Mouse (Mus musculus) lung, postnatal 0 days (tissue): ENCODE results near the gene Chmp3. TPM values are rescaled to one million over a fixed set of nuclear protein-coding genes. Genes with fewer than 3 reads are reported as not detected.

Experiments
- ATAC-seq: fragments of 200-750 bp; cut with Nextera tagmentation; 2 replicates; pipeline ENCODE4 v1.8.0; 2017; ENCODE audit warnings: moderate library complexity
- DNase-seq: peaks from one replicate; pipeline ENCODE4 v3.0.0-alpha.2; 2016; ENCODE audit warnings: low spot score
- H3K27ac ChIP-seq: fragments of 300-500 bp; sonication (generic); 2 replicates; pipeline ENCODE4 v1.5.1; 2014; ENCODE audit warnings: antibody characterized with exemption, mild to moderate bottlenecking, low read length, mixed read lengths
- H3K27me3 ChIP-seq: fragments of 300-500 bp; sonication (generic); replicated peaks from 2 replicates; pipeline ENCODE4 v1.6.1; 2014; ENCODE audit warnings: low read length, mixed read lengths; ENCODE audit not compliant: insufficient read depth
- H3K36me3 ChIP-seq: fragments of 300-500 bp; sonication (generic); 2 replicates; pipeline ENCODE4 v1.6.1; 2014; ENCODE audit warnings: low read length, mixed read lengths; ENCODE audit not compliant: insufficient read depth
- H3K4me1 ChIP-seq: fragments of 300-500 bp; sonication (generic); 2 replicates; pipeline ENCODE4 v1.6.1; 2014; ENCODE audit warnings: antibody characterized with exemption, low read depth, low read length, mixed read lengths; ENCODE audit not compliant: insufficient read depth
- H3K4me2 ChIP-seq: fragments of 300-500 bp; sonication (generic); replicated peaks from 2 replicates; pipeline ENCODE4 v1.6.1; 2014; ENCODE audit warnings: low read depth, mild to moderate bottlenecking, low read length, moderate library complexity, mixed read lengths
- H3K4me3 ChIP-seq: fragments of 300-500 bp; sonication (generic); 2 replicates; pipeline ENCODE4 v1.5.1; 2014; ENCODE audit warnings: low read depth, low read length
- H3K9ac ChIP-seq: fragments of 300-500 bp; sonication (generic); replicated peaks from 2 replicates; pipeline ENCODE4 v1.6.1; 2014; ENCODE audit warnings: low read depth, mild to moderate bottlenecking
- H3K9me3 ChIP-seq: fragments of 300-500 bp; sonication (generic); 2 replicates; pipeline ENCODE4 v1.6.1; 2016; ENCODE audit warnings: low read length, mixed read lengths
- CTCF ChIP-seq: IDR thresholded peaks from 2 replicates; pipeline ENCODE4 v1.5.1; 2016; ENCODE audit warnings: antibody characterized with exemption, mild to moderate bottlenecking
- EP300 ChIP-seq: IDR thresholded peaks from 2 replicates; pipeline ENCODE4 v1.6.1; 2016; ENCODE audit warnings: antibody characterized with exemption, mild to moderate bottlenecking, control low read depth
- WGBS: fragments of 180-500 bp; shearing (Covaris S2); extraction: QIAGEN DNeasy Blood & Tissue Kit; methylation state at CpG from one replicate; pipeline ENCODE4 v1.1.7; 2014; 5-methylcytosine and 5-hydroxymethylcytosine counted together
- polyA plus RNA-seq: library from polyadenylated mRNA; unstranded; fragments of >200 nt; fragmentation: Nextera tagmentation; extraction: Ambion mirVana; gene quantifications from 2 replicates; pipeline ENCODE4 v1.2.1, GENCODE M21; 2015

Chmp3 gene
- polyA plus RNA-seq, 1 experiment from 2014 or later = 83.4 TPM

DNA sequence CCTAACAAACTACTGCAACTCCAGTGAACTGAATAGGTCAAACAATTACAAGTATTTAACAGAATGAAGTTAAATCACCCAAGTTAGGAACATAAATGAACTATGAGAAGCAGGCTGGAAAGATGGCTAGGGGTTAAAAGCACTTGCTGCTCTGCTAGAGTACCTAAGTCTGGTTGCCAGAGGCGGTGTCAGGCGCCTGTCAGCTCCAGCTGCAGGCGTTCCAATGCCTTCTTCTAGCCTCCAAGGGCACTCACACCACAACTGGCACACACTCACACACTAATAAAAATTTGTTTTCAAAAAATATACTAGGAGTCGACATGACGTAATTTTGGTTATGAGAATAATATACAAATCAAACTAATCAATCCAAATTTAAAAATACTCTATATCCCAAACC, 78.0 kb downstream of the Chmp3 start:
- no peaks in the 10 kb centered on the region for H3K27me3 ChIP-seq
- no peak overlapping the region for H3K27ac ChIP-seq
- H3K36me3 ChIP-seq = peaks cover 39% of the 10 kb centered on the region
- H3K4me3 ChIP-seq = no peak overlapping the region
- ATAC-seq (no peak), DNase-seq (no peak)
- WGBS = 72% methylated on average over 5 of the region's 5 CpGs
- H3K9ac ChIP-seq = no peak overlapping the region
- no peaks in the 10 kb centered on the region; the same call in 1 of the 2 replicates for H3K4me1 ChIP-seq
- H3K4me2 ChIP-seq = no peak overlapping the region
- no peaks in the 10 kb centered on the region for H3K9me3 ChIP-seq
- TF ChIP-seq CTCF (no peak), EP300 (no peak)

DNA sequence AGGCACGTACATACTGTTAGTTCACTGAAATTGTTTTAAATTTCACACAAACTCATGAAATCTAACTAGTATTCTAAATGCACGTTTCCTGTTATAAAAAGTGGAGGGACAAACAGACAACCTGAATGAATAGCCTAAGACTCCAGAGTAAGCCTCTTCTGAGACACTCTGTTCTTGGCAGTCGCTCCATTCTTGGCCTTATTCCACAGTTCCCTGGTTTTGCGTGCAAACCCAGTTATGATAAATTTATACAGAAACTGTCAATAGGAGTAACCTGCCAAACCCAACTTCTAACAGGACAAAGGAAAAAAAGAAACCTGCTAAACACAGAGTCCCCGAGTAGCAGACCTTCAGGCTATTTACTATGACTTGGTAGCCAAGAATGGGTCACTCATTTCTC, 78.4 kb downstream of the Chmp3 start:
- no peak overlapping the region for H3K4me3 ChIP-seq
- H3K4me1 ChIP-seq = no peaks in the 10 kb centered on the region; the same call in 1 of the 2 replicates
- H3K27me3 ChIP-seq = no peaks in the 10 kb centered on the region
- H3K9me3 ChIP-seq = no peaks in the 10 kb centered on the region
- no peak overlapping the region for H3K9ac ChIP-seq
- H3K36me3 ChIP-seq = peaks cover 39% of the 10 kb centered on the region
- H3K27ac ChIP-seq = peak overlapping the region; percentile 14; the same call in 1 of the 2 replicates
- peak; percentile 29 for DNase-seq
- ATAC-seq = no peak
- 46% methylated on average over 5 of the region's 5 CpGs for WGBS
- H3K4me2 ChIP-seq = no peak overlapping the region
- TF ChIP-seq EP300 (no peak), CTCF (no peak)

DNA sequence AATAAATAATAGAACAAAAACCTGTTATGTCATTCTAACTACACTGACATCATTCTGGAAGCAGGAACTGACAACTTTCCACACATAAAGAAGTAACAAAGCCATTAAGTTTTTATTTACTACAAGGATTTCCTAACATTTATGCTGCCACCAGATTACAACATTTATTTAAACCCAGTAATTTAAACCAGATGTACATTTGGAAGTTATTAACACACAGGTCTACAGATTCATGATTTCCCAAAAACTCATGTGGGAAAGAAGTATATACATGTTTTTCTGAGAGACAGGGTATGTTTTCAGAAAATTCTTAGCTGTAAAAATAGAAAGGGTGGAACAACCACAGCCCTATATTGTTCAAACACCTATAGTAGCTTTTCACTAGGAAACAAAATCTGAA, 81.1 kb downstream of the Chmp3 start:
- Histone ChIP-seq H3K4me2 (no peak overlapping the region), H3K27me3 (no peaks in the 10 kb centered on the region), H3K27ac (no peak overlapping the region), H3K4me1 (no peaks in the 10 kb centered on the region; the same call in 1 of the 2 replicates), H3K9me3 (no peaks in the 10 kb centered on the region), H3K36me3 (peaks cover 27% of the 10 kb centered on the region), H3K9ac (no peak overlapping the region), H3K4me3 (no peak overlapping the region)
- DNase-seq (no peak), ATAC-seq (no peak)
- TF ChIP-seq CTCF = no peak
- TF ChIP-seq EP300 = no peak

DNA sequence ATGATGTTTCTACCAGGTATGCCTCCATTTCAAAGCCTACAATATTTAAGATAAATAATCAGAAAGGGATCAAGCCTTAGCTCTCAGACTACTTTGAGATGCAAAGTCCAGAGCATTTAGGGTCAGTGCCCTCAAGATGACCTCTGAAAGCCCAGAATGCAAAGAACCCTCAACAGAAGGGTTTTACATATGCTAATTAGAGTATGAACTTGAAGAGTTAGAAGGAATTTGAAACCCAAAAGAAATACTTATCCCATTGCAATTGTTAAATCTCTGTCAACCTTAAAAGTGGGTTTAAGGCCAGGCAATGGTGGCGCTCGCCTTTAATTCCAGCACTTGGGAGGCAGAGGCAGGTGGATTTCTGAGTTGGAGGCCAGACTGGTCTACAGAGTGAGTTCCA, 82.4 kb downstream of the Chmp3 start:
- peaks cover 4% of the 10 kb centered on the region for H3K4me1 ChIP-seq
- H3K27ac ChIP-seq = no peak overlapping the region
- H3K9ac ChIP-seq = no peak overlapping the region
- no peaks in the 10 kb centered on the region for H3K27me3 ChIP-seq
- H3K4me3 ChIP-seq = no peak overlapping the region
- no peak overlapping the region for H3K4me2 ChIP-seq
- H3K9me3 ChIP-seq = no peaks in the 10 kb centered on the region
- WGBS = 98% methylated on average over 2 of the region's 2 CpGs
- TF ChIP-seq EP300 (no peak), CTCF (no peak)
- no peak for DNase-seq
- no peak for ATAC-seq
- H3K36me3 ChIP-seq = peaks cover 21% of the 10 kb centered on the region

DNA sequence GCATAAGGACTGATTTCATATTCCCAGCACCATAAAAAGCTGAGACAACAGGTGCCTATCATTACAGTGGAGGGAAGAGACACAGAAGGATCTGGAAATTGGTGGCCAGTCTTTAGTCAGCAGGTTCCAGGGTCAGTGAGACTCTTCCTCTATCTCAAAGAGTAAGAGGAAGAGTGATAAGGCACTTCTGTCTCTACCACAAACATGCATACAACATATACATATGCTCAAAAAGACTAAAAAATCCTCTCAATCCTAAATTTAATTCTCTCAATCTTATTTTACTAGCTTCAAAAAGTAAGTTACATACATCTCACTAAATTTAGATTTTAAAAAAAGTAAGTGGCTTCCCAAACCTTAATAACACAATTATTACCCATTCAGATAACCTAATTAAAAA, 83.7 kb downstream of the Chmp3 start:
- Histone ChIP-seq H3K4me3 (no peak overlapping the region), H3K9me3 (no peaks in the 10 kb centered on the region), H3K4me1 (peaks cover 8% of the 10 kb centered on the region; the same call in 1 of the 2 replicates), H3K36me3 (peaks cover 21% of the 10 kb centered on the region), H3K4me2 (no peak overlapping the region), H3K27me3 (no peaks in the 10 kb centered on the region), H3K27ac (no peak overlapping the region), H3K9ac (no peak overlapping the region)
- ATAC-seq (no peak), DNase-seq (no peak)
- no peak for TF ChIP-seq EP300
- no peak for TF ChIP-seq CTCF

DNA sequence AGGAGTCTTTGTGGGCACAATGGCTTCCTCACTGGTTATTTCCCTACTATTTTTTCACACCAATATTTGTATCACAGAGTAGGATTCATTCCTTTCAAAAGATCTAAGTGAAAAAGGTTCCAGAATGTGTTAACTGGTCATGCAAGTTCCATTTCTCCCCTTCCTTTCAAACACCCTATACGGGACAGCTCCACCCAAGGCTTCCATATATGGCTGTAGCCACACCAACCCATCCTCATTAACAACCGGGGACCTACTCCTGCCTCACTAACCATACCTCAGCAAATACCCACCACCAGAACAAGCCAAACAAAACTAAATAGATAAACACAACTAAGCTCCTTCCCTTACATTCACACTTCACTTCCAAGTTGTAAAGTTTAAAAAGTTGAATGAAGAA, 87.6 kb downstream of the Chmp3 start:
- Histone ChIP-seq H3K4me2 (peak overlapping the region; percentile 78), H3K27me3 (no peaks in the 10 kb centered on the region), H3K4me1 (peaks cover 8% of the 10 kb centered on the region; the same call in 1 of the 2 replicates), H3K27ac (no peak overlapping the region), H3K9ac (no peak overlapping the region; the same call in 1 of the 2 replicates), H3K36me3 (peaks cover 3% of the 10 kb centered on the region; the same call in 1 of the 2 replicates), H3K9me3 (no peaks in the 10 kb centered on the region), H3K4me3 (peak overlapping the region; percentile 90)
- 6% methylated on average over 2 of the region's 2 CpGs for WGBS
- ATAC-seq (no peak), DNase-seq (peak; percentile 16)
- TF ChIP-seq EP300 (no peak), CTCF (no peak)
